29 mouse cellular contexts compared by ENCODE assay signal in the genomic region with DNA sequence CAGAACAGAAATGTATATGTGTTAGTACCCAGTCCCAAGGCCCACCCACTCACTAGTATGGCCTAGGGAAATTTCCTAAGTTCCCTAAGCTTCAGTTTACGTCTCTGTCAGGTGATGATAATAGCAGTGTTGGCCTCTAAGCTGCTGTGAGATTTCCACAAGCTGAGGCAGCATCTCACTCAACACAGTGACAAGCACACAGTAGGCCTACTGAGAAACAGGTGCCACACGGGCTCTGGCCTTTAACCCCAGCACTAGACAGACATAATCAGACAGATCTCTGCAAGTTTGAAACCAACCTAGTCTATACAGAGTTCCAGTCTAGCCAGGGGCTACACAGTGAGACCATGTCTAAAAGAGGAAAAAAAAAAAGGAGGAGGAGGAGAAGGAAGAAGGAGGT. TPM values are rescaled to one million over a fixed set of nuclear protein-coding genes. Genes with fewer than 3 reads are reported as not detected.
DNase-seq lines count a peak whose midpoint lies in the region; ATAC-seq and TF ChIP-seq lines count a peak whose summit lies in the region.
"Had no signal": no experiment of that assay in that cellular context is flagged by ENCODE, and none has a peak within 500 bp of the region (broad histone marks: within the 10 kb centered on the region; RNA-seq: fewer than 3 reads in every experiment).

No protein-coding gene starts in this region.

- peaks cover 90% of the 10 kb centered on the region for H3K4me1 ChIP-seq in heart, embryonic 10.5 days
- no peaks in the 10 kb centered on the region for H3K4me1 ChIP-seq in heart, adult 2 months (ENCODE audit: control insufficient read depth, insufficient read depth, low read length)
- H3K4me1 ChIP-seq in megakaryocyte, embryonic 14.5 days, result peaks cover 81% of the 10 kb centered on the region
- H3K4me1 ChIP-seq in intestine, embryonic 15.5 days (replicated peaks), result peaks cover 63% of the 10 kb centered on the region
- H3K4me1 ChIP-seq in liver, embryonic 16.5 days (ENCODE audit: control insufficient read depth, low read depth, low read length), result peaks cover 90% of the 10 kb centered on the region

- no peak for TF ChIP-seq EP300 in heart, adult 2 months (IDR thresholded peaks at IDR 0.05; ENCODE audit: insufficient read depth, low read depth, low read length)

- H3K4me2 ChIP-seq in intestine, embryonic 15.5 days (replicated peaks), result no peak overlapping the region
- H3K4me2 ChIP-seq in liver, embryonic 16.5 days (ENCODE audit: low read depth, low read length), result no peak overlapping the region
- H3K4me2 ChIP-seq: embryonic facial prominence, embryonic 15.5 days; heart, embryonic 15.5 days; kidney, embryonic 15.5 days; limb, embryonic 12.5 days; stomach, embryonic 15.5 days had no signal

- H3K9me3 ChIP-seq in heart, embryonic 10.5 days, result no peaks in the 10 kb centered on the region; the same call in 1 of the 2 replicates
- H3K9me3 ChIP-seq in megakaryocyte, embryonic 14.5 days, result no peaks in the 10 kb centered on the region
- H3K9me3 ChIP-seq in intestine, embryonic 15.5 days, result no peaks in the 10 kb centered on the region
- H3K9me3 ChIP-seq in liver, embryonic 16.5 days (replicated peaks; ENCODE audit: control insufficient read depth, low read length), result no peaks in the 10 kb centered on the region
- H3K9me3 ChIP-seq: embryonic facial prominence, embryonic 15.5 days; heart, embryonic 15.5 days; kidney, embryonic 15.5 days; limb, embryonic 12.5 days; stomach, embryonic 15.5 days had no signal

- no peaks in the 10 kb centered on the region for H3K79me2 ChIP-seq in heart, adult 2 months (replicated peaks; ENCODE audit: control insufficient read depth, insufficient read depth, low read length)

- DNase-seq in heart, embryonic 10.5 days (ENCODE audit: low spot score), result no peak
- DNase-seq in heart, adult 2 months, result no peak
- no peak for DNase-seq in urinary bladder, postnatal 36 days (ENCODE audit: low spot score in 2 of 2)
- DNase-seq: adrenal gland, postnatal 25 days; cerebellum, adult 9-10 months; gastrocnemius, postnatal 10 days; heart, postnatal 4 days; kidney, adult 11 months; kidney, postnatal 36 days; layer of hippocampus, postnatal 36 days; lung, adult 2 months; lung, postnatal 14 days; right cerebral cortex, postnatal 14 days; thymus, postnatal 25 days had no signal

- no peak for TF ChIP-seq POLR2A in heart, adult 2 months (IDR thresholded peaks at IDR 0.05; ENCODE audit: insufficient read depth, low read depth, low read length)

- TF ChIP-seq CTCF in heart, adult 2 months (IDR thresholded peaks at IDR 0.05), result no peak

- H3K4me3 ChIP-seq in heart, embryonic 10.5 days, result no peak overlapping the region
- H3K4me3 ChIP-seq in heart, adult 2 months, result no peak overlapping the region
- peak overlapping the region; percentile 28 for H3K4me3 ChIP-seq in megakaryocyte, embryonic 14.5 days (replicated peaks)
- H3K4me3 ChIP-seq in intestine, embryonic 15.5 days (replicated peaks), result no peak overlapping the region
- H3K4me3 ChIP-seq in liver, embryonic 16.5 days (ENCODE audit: low read depth, low read length), result no peak overlapping the region
- H3K4me3 ChIP-seq: embryonic facial prominence, embryonic 15.5 days; heart, embryonic 15.5 days; kidney, embryonic 15.5 days; limb, embryonic 12.5 days; stomach, embryonic 15.5 days had no signal

- intact Hi-C loops in heart, adult 2 months (cut with DNase I), result loop anchor here (5.0 kb wide), 1 partner anchor 32 kb away; a partner anchor contains a TSS

- H3K27ac ChIP-seq in heart, embryonic 10.5 days, result peak overlapping the region; percentile 96
- no peak overlapping the region for H3K27ac ChIP-seq in heart, adult 2 months
- 0 out of 2 replicates have a peak overlapping the region, but pooled peaks have one; percentile 85 for H3K27ac ChIP-seq in intestine, embryonic 15.5 days
- peak overlapping the region; percentile 89 for H3K27ac ChIP-seq in liver, embryonic 16.5 days (ENCODE audit: low read length)
- H3K27ac ChIP-seq: embryonic facial prominence, embryonic 15.5 days; limb, embryonic 12.5 days had no signal

- no peak overlapping the region for H3K9ac ChIP-seq in heart, adult 2 months (ENCODE audit: low read depth, low read length)
- H3K9ac ChIP-seq in intestine, embryonic 15.5 days, result no peak overlapping the region
- H3K9ac ChIP-seq in liver, embryonic 16.5 days (ENCODE audit: low read depth, low read length), result peak overlapping the region; percentile 42; the same call in 1 of the 2 replicates
- H3K9ac ChIP-seq: embryonic facial prominence, embryonic 15.5 days; heart, embryonic 15.5 days; kidney, embryonic 15.5 days; stomach, embryonic 15.5 days had no signal

- no peaks in the 10 kb centered on the region for H3K36me3 ChIP-seq in heart, embryonic 10.5 days
- no peaks in the 10 kb centered on the region for H3K36me3 ChIP-seq in heart, adult 2 months (ENCODE audit: control insufficient read depth, insufficient read depth, low read length)
- H3K36me3 ChIP-seq in megakaryocyte, embryonic 14.5 days (replicated peaks; ENCODE audit: low read length), result peaks cover 56% of the 10 kb centered on the region
- no peaks in the 10 kb centered on the region for H3K36me3 ChIP-seq in intestine, embryonic 15.5 days
- no peaks in the 10 kb centered on the region for H3K36me3 ChIP-seq in liver, embryonic 16.5 days (ENCODE audit: control insufficient read depth, insufficient read depth)
- H3K36me3 ChIP-seq: embryonic facial prominence, embryonic 15.5 days; heart, embryonic 15.5 days; kidney, embryonic 15.5 days; limb, embryonic 12.5 days; stomach, embryonic 15.5 days had no signal

- H3K27me3 ChIP-seq in heart, embryonic 10.5 days (ENCODE audit: insufficient read depth, poor library complexity, severe bottlenecking), result peaks cover 10% of the 10 kb centered on the region
- H3K27me3 ChIP-seq in heart, adult 2 months (ENCODE audit: control insufficient read depth, insufficient read depth, low read length), result peaks cover 2% of the 10 kb centered on the region; the same call in 1 of the 2 replicates
- H3K27me3 ChIP-seq in megakaryocyte, embryonic 14.5 days (replicated peaks), result no peaks in the 10 kb centered on the region
- H3K27me3 ChIP-seq in intestine, embryonic 15.5 days (replicated peaks), result 0 out of 2 replicates have a peak, but pooled peaks cover 3% of the 10 kb centered on the region
- 0 out of 2 replicates have a peak, but pooled peaks cover 2% of the 10 kb centered on the region for H3K27me3 ChIP-seq in liver, embryonic 16.5 days (ENCODE audit: control insufficient read depth, insufficient read depth, low read depth, low read length)
- H3K27me3 ChIP-seq: heart, embryonic 15.5 days; stomach, embryonic 15.5 days had no signal

- WGBS in heart, embryonic 10.5 days, result 72% methylated on average over 2 of the region's 2 CpGs
- 84% methylated on average over 2 of the region's 2 CpGs for WGBS in heart, adult 2 months
- 63% methylated on average over 2 of the region's 2 CpGs for WGBS in intestine, embryonic 15.5 days
- WGBS in liver, embryonic 16.5 days (ENCODE audit: insufficient replicate concordance), result 39% methylated on average over 2 of the region's 2 CpGs

- no peak for ATAC-seq in megakaryocyte, adult 5-6 weeks (ENCODE audit: poor library complexity, severe bottlenecking)
- ATAC-seq in intestine, embryonic 15.5 days, result no peak
- no peak for ATAC-seq in liver, embryonic 16.5 days (ENCODE audit: low read depth)
- ATAC-seq: forebrain, embryonic 16.5 days; hindbrain, embryonic 16.5 days had no signal

RNA-seq across cellular contexts. Expression of a gene that starts 5.0 kb away (rescaled TPM):
- 20.8 and 21.4 TPM in 2 replicates for polyA plus RNA-seq in heart, embryonic 10.5 days (2016; fragmentation: Nextera tagmentation; extraction: Ambion mirVana)
- total RNA-seq in heart, adult 2 months (2021), result 1 to 10 TPM; 3.5 to 4.4 TPM
- 3.9 and 4.0 TPM in 2 replicates for polyA plus RNA-seq in heart, adult 2 months (2012; rRNA removed)
- 10.6 and 40.8 TPM in 2 replicates for polyA plus RNA-seq in megakaryocyte, embryonic 14.5 days (2012; ENCODE audit: insufficient read depth, low replicate concordance)
- total RNA-seq in megakaryocyte, adult 5-6 weeks (2015), result 1.2 and 2.1 TPM in 2 replicates
- 0.20 and 0.62 TPM in 2 replicates for total RNA-seq in megakaryocyte, adult 5-6 weeks (2017)
- polyA plus RNA-seq in intestine, embryonic 15.5 days (2015; fragmentation: Nextera tagmentation; extraction: Ambion mirVana), result 25.6 and 27.1 TPM in 2 replicates
- 3.9 and 4.3 TPM in 2 replicates for polyA plus RNA-seq in liver, embryonic 16.5 days (2015; fragmentation: Nextera tagmentation; extraction: Ambion mirVana)

RNA-seq across cellular contexts. Expression of a gene that starts 32.1 kb away (rescaled TPM):
- not detected in 2 replicates for polyA plus RNA-seq in heart, embryonic 10.5 days (2016; fragmentation: Nextera tagmentation; extraction: Ambion mirVana)
- total RNA-seq in heart, adult 2 months (2021), result not detected
- polyA plus RNA-seq in heart, adult 2 months (2012; rRNA removed), result not detected in 2 replicates
- 0.54 TPM in 1 of 2 replicates, not detected in the other for polyA plus RNA-seq in megakaryocyte, embryonic 14.5 days (2012; ENCODE audit: insufficient read depth, low replicate concordance)
- not detected in 2 replicates for total RNA-seq in megakaryocyte, adult 5-6 weeks (2015)
- total RNA-seq in megakaryocyte, adult 5-6 weeks (2017), result not detected in 2 replicates
- not detected in 2 replicates for polyA plus RNA-seq in intestine, embryonic 15.5 days (2015; fragmentation: Nextera tagmentation; extraction: Ambion mirVana)
- polyA plus RNA-seq in liver, embryonic 16.5 days (2015; fragmentation: Nextera tagmentation; extraction: Ambion mirVana), result not detected in 2 replicates
- total RNA-seq: adrenal gland, postnatal 25 days; gastrocnemius, postnatal 10 days; granulocyte monocyte progenitor cell, adult 5-6 weeks; heart, postnatal 4 days; layer of hippocampus, postnatal 36 days; megakaryocyte progenitor cell, adult 5-6 weeks; midbrain, postnatal 0 days had no signal
- polyA plus RNA-seq: brain, embryonic 14.5 days; embryonic facial prominence, embryonic 15.5 days; forebrain, embryonic 16.5 days; heart, embryonic 15.5 days; hindbrain, embryonic 16.5 days; kidney, embryonic 15.5 days; limb, embryonic 12.5 days; lung, adult 2 months; midbrain, postnatal 0 days; stomach, embryonic 15.5 days had no signal
